Mouse (Mus musculus): Measurements from ENCODE around the gene Frmpd4. TPM values are rescaled to one million over a fixed set of nuclear protein-coding genes. Genes with fewer than 3 reads are reported as not detected.

The Frmpd4 gene
- polyA plus RNA-seq, 1 experiment from 2014 or later = 0.91 TPM

DNA sequence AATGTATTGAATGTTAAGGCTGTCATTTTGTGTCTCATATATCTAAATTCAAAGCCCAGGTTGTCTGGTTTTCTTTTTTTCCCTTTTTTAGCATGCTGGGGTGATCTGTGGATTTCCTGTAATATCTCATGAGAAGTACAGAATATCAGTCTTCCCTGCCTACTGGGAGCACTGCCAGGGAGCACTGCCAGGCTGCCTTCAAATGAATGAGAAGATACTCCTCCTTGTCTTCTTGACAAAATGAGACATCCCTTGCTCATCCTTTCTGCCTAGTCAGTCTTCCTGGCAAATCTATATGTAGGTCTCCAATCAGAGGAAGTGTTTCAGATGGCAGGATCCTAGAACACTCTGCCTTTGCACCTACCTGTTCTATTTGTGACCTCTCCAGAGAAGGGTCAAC is 535.4 kb downstream of the Frmpd4 start:
- ATAC-seq (ENCODE audit: low FRiP score, low TSS enrichment) = no peak
- H3K9ac ChIP-seq (ENCODE audit: low read depth, low read length) = no peak overlapping the region
- H3K4me3 ChIP-seq (ENCODE audit: low read length) = no peak overlapping the region
- no peaks in the 10 kb centered on the region for H3K36me3 ChIP-seq (ENCODE audit: control insufficient read depth, insufficient read depth, low read length)
- no peaks in the 10 kb centered on the region for H3K9me3 ChIP-seq (ENCODE audit: control insufficient read depth, low read length)
- no peaks in the 10 kb centered on the region for H3K4me1 ChIP-seq (ENCODE audit: control insufficient read depth, insufficient read depth, low read length)
- no peak overlapping the region for H3K27ac ChIP-seq (ENCODE audit: low read depth, low read length)
- H3K27me3 ChIP-seq (ENCODE audit: control insufficient read depth, insufficient read depth, low read length) = no peaks in the 10 kb centered on the region
- no peak overlapping the region for H3K4me2 ChIP-seq (replicated peaks; ENCODE audit: low read depth, low read length)

DNA sequence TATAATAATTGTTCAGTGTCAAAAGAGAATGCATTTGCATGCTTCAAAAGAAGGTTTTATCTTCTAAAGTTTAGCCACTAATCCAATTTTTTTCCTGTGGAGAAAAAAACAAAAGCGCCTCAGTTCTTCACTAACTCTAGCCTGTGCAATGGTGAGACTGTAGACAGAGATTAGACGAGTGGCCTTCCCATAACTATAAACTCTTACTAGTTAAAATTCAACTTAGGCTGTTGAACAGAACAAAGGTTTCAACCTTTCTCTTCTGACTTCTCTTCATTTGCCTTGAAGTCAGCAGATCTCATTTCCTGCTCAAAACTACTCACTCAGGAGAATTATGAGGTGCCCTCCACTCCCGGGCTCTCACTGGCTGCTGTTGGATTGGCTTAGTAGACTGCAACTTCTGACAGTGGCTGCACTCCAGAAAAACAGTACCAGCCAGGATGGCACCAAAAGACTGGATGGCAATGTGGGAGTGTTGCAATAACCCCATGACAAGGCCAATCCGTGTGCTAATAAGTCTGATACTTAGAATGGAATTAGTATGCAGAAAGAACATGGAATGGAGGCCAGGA is 556.4 kb downstream of the Frmpd4 start:
- Histone ChIP-seq H3K9me3 (ENCODE audit: control insufficient read depth, low read length) (no peaks in the 10 kb centered on the region), H3K4me2 (replicated peaks; ENCODE audit: low read depth, low read length) (no peak overlapping the region), H3K4me3 (ENCODE audit: low read length) (no peak overlapping the region), H3K9ac (ENCODE audit: low read depth, low read length) (no peak overlapping the region), H3K4me1 (ENCODE audit: control insufficient read depth, insufficient read depth, low read length) (no peaks in the 10 kb centered on the region), H3K36me3 (ENCODE audit: control insufficient read depth, insufficient read depth, low read length) (no peaks in the 10 kb centered on the region), H3K27me3 (ENCODE audit: control insufficient read depth, insufficient read depth, low read length) (no peaks in the 10 kb centered on the region; the same call in 1 of the 2 replicates), H3K27ac (ENCODE audit: low read depth, low read length) (no peak overlapping the region)
- 61% methylated on average over 4 of the region's 4 CpGs for whole genome bisulfite sequencing
- peak; percentile 20; the same call in 1 of the 2 replicates for ATAC-seq (ENCODE audit: low FRiP score, low TSS enrichment)

GRCm38 (mm10) chrX:168017792-168018191 is 559.2 kb downstream of the Frmpd4 start:
- no peaks in the 10 kb centered on the region for H3K9me3 ChIP-seq (ENCODE audit: control insufficient read depth, low read length)
- no peak for ATAC-seq (ENCODE audit: low FRiP score, low TSS enrichment)
- H3K4me3 ChIP-seq (ENCODE audit: low read length) = no peak overlapping the region
- H3K9ac ChIP-seq (ENCODE audit: low read depth, low read length) = no peak overlapping the region
- no peaks in the 10 kb centered on the region; the same call in 1 of the 2 replicates for H3K27me3 ChIP-seq (ENCODE audit: control insufficient read depth, insufficient read depth, low read length)
- no peaks in the 10 kb centered on the region for H3K4me1 ChIP-seq (ENCODE audit: control insufficient read depth, insufficient read depth, low read length)
- no peaks in the 10 kb centered on the region for H3K36me3 ChIP-seq (ENCODE audit: control insufficient read depth, insufficient read depth, low read length)
- WGBS = 81% methylated on average over 3 of the region's 3 CpGs
- H3K4me2 ChIP-seq (replicated peaks; ENCODE audit: low read depth, low read length) = no peak overlapping the region
- no peak overlapping the region for H3K27ac ChIP-seq (ENCODE audit: low read depth, low read length)

- no peak for ATAC-seq (ENCODE audit: low FRiP score, low TSS enrichment)
- Histone ChIP-seq H3K4me3 (ENCODE audit: low read length) (no peak overlapping the region), H3K36me3 (ENCODE audit: control insufficient read depth, insufficient read depth, low read length) (no peaks in the 10 kb centered on the region), H3K9ac (ENCODE audit: low read depth, low read length) (no peak overlapping the region), H3K27ac (ENCODE audit: low read depth, low read length) (no peak overlapping the region), H3K4me1 (ENCODE audit: control insufficient read depth, insufficient read depth, low read length) (no peaks in the 10 kb centered on the region), H3K4me2 (replicated peaks; ENCODE audit: low read depth, low read length) (no peak overlapping the region), H3K27me3 (ENCODE audit: control insufficient read depth, insufficient read depth, low read length) (no peaks in the 10 kb centered on the region), H3K9me3 (ENCODE audit: control insufficient read depth, low read length) (no peaks in the 10 kb centered on the region)
Measured at GRCm38 (mm10) chrX:167984835-167985234, 592.2 kb downstream of the Frmpd4 start.

DNA sequence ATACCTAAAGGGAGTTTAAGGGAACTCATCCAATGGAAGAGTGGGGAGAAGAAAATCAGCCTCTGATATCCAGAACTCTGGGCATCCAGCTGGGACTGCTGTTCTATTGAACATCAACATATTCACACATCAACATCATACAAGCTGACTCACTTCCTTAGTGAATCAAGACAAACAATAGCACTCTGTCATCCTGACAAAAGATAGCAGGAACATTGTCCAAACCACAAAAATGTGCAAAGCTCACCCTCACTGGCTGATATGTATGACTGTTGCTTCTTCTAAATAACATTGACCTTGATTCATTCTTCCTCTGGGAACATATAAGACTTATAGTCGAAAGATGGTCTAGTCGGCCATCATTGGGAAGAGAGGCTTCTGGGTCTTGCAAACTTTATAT is 625.8 kb downstream of the Frmpd4 start:
- ATAC-seq (ENCODE audit: low FRiP score, low TSS enrichment) = no peak
- H3K9me3 ChIP-seq (ENCODE audit: control insufficient read depth, low read length) = no peaks in the 10 kb centered on the region
- no peak overlapping the region for H3K9ac ChIP-seq (ENCODE audit: low read depth, low read length)
- H3K27ac ChIP-seq (ENCODE audit: low read depth, low read length) = no peak overlapping the region
- WGBS = 94% methylated on average over 2 of the region's 2 CpGs
- no peaks in the 10 kb centered on the region for H3K36me3 ChIP-seq (ENCODE audit: control insufficient read depth, insufficient read depth, low read length)
- no peaks in the 10 kb centered on the region for H3K4me1 ChIP-seq (ENCODE audit: control insufficient read depth, insufficient read depth, low read length)
- H3K27me3 ChIP-seq (ENCODE audit: control insufficient read depth, insufficient read depth, low read length) = no peaks in the 10 kb centered on the region
- H3K4me3 ChIP-seq (ENCODE audit: low read length) = no peak overlapping the region
- H3K4me2 ChIP-seq (replicated peaks; ENCODE audit: low read depth, low read length) = no peak overlapping the region

- H3K9ac ChIP-seq (ENCODE audit: low read depth, low read length) = no peak overlapping the region
- no peaks in the 10 kb centered on the region for H3K4me1 ChIP-seq (ENCODE audit: control insufficient read depth, insufficient read depth, low read length)
- H3K4me2 ChIP-seq (replicated peaks; ENCODE audit: low read depth, low read length) = no peak overlapping the region
- no peaks in the 10 kb centered on the region for H3K9me3 ChIP-seq (ENCODE audit: control insufficient read depth, low read length)
- H3K27me3 ChIP-seq (ENCODE audit: control insufficient read depth, insufficient read depth, low read length) = peaks cover 2% of the 10 kb centered on the region; the same call in 1 of the 2 replicates
- H3K4me3 ChIP-seq (ENCODE audit: low read length) = no peak overlapping the region
- no peak for ATAC-seq (ENCODE audit: low FRiP score, low TSS enrichment)
- H3K27ac ChIP-seq (ENCODE audit: low read depth, low read length) = no peak overlapping the region
- H3K36me3 ChIP-seq (ENCODE audit: control insufficient read depth, insufficient read depth, low read length) = no peaks in the 10 kb centered on the region
Measured at GRCm38 (mm10) chrX:167909483-167909882, 667.5 kb downstream of the Frmpd4 start.

GRCm38 (mm10) chrX:167901046-167901445 is 676.0 kb downstream of the Frmpd4 start:
- 69% methylated on average over 3 of the region's 3 CpGs for WGBS
- no peaks in the 10 kb centered on the region for H3K36me3 ChIP-seq (ENCODE audit: control insufficient read depth, insufficient read depth, low read length)

DNA sequence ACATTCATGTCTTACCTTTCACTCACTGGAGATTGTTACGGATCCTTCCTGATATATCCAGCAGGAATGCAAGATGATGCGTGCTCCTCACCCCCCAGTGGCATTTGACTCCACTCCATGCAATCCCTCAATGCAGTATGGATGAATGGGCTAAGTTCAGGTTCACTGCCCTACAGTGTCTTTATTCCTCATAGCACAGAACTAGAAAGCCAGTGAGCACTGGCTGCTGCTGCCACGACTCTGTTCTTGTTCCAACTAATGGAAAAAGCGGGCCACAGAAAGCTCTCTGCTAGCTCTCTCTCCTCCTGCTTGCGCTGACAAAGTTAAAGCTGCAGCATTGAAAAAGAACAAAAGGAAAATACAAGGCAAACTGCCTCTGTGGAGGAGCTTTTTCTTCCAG is 722.2 kb downstream of the Frmpd4 start:
- H3K36me3 ChIP-seq (ENCODE audit: control insufficient read depth, insufficient read depth, low read length) = no peaks in the 10 kb centered on the region

More at GRCm38 (mm10) chrX:167901046-167901445, 676.0 kb downstream of the Frmpd4 start:
- Histone ChIP-seq H3K4me1 (ENCODE audit: control insufficient read depth, insufficient read depth, low read length) (no peaks in the 10 kb centered on the region), H3K9ac (ENCODE audit: low read depth, low read length) (no peak overlapping the region), H3K27me3 (ENCODE audit: control insufficient read depth, insufficient read depth, low read length) (no peaks in the 10 kb centered on the region; the same call in 1 of the 2 replicates), H3K9me3 (ENCODE audit: control insufficient read depth, low read length) (no peaks in the 10 kb centered on the region), H3K4me3 (ENCODE audit: low read length) (no peak overlapping the region), H3K4me2 (replicated peaks; ENCODE audit: low read depth, low read length) (no peak overlapping the region), H3K27ac (ENCODE audit: low read depth, low read length) (no peak overlapping the region)
- ATAC-seq (ENCODE audit: low FRiP score, low TSS enrichment) = no peak

GRCm38 (mm10) chrX:167832543-167832942 is 744.5 kb downstream of the Frmpd4 start:
- no peak for ATAC-seq (ENCODE audit: low FRiP score, low TSS enrichment)
- WGBS = 82% methylated on average over 2 of the region's 2 CpGs
- Histone ChIP-seq H3K9me3 (ENCODE audit: control insufficient read depth, low read length) (no peaks in the 10 kb centered on the region), H3K4me3 (ENCODE audit: low read length) (no peak overlapping the region), H3K27ac (ENCODE audit: low read depth, low read length) (no peak overlapping the region), H3K4me1 (ENCODE audit: control insufficient read depth, insufficient read depth, low read length) (no peaks in the 10 kb centered on the region), H3K9ac (ENCODE audit: low read depth, low read length) (no peak overlapping the region), H3K4me2 (replicated peaks; ENCODE audit: low read depth, low read length) (no peak overlapping the region), H3K27me3 (ENCODE audit: control insufficient read depth, insufficient read depth, low read length) (no peaks in the 10 kb centered on the region), H3K36me3 (ENCODE audit: control insufficient read depth, insufficient read depth, low read length) (no peaks in the 10 kb centered on the region)

More for the DNA sequence above, 722.2 kb downstream of the Frmpd4 start:
- H3K4me2 ChIP-seq (replicated peaks; ENCODE audit: low read depth, low read length) = no peak overlapping the region
- no peak overlapping the region for H3K27ac ChIP-seq (ENCODE audit: low read depth, low read length)
- H3K4me1 ChIP-seq (ENCODE audit: control insufficient read depth, insufficient read depth, low read length) = no peaks in the 10 kb centered on the region
- H3K9me3 ChIP-seq (ENCODE audit: control insufficient read depth, low read length) = no peaks in the 10 kb centered on the region
- no peak overlapping the region for H3K9ac ChIP-seq (ENCODE audit: low read depth, low read length)
- ATAC-seq (ENCODE audit: low FRiP score, low TSS enrichment) = no peak
- H3K4me3 ChIP-seq (ENCODE audit: low read length) = no peak overlapping the region
- no peaks in the 10 kb centered on the region; the same call in 1 of the 2 replicates for H3K27me3 ChIP-seq (ENCODE audit: control insufficient read depth, insufficient read depth, low read length)
- WGBS = 62% methylated on average over 5 of the region's 5 CpGs

Measured in kidney, embryonic 14.5 days (tissue).